Mouse (Mus musculus): ENCODE results near the gene Slc4a8. TPM values are rescaled to one million over a fixed set of nuclear protein-coding genes. Genes with fewer than 3 reads are reported as not detected.

Slc4a8 gene
- 8.6 and 18.6 TPM in 2 replicates for polyA plus RNA-seq (2012)

DNA sequence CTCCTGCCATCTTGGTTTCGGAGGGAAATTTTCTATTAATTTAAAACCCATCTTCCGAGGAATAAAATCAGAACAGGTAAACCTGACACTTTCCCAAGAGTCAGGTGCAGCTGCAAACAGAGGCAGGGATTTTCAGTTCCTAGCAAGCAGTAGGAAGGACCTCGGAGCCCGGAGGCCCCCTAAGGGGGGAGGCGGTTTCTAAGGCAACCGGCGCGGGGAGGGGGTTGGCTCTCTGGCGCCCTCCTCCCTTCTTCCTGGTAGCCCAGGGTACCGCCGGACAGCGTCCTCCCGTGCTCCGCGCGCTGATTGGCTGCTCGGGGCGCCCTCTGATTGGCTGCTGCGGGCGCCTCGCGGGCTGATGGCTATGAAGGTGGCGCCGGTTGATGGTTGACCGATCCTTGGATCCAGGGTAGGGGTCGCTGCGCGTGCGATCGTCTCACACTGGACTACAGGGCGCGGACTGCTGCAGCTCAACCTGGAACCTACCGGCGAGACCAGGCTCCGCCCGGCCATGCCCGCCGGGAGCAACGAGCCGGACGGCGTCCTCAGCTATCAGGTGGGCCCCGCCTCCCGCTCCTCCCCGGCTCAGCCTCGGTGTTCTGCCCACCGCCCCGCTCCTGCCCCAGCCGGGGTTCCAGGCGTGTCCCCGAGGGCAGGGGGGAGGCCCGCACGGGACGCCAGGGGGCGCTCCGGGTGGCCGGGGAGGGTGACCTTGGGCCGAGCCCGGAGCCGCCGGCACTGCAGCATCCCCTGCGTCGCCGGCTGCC lies at the start of gene Slc4a8:
TSS of gene Slc4a8 (plus strand) at position 329 of the 767 bp plus-strand sequence.

GRCm38 (mm10) chr15:100729281-100729985 lies 32.1 kb upstream of the Slc4a8 start, which contains the start of gene Galnt6:
Galnt6 (minus strand) TSS chr15:100729376.

DNA sequence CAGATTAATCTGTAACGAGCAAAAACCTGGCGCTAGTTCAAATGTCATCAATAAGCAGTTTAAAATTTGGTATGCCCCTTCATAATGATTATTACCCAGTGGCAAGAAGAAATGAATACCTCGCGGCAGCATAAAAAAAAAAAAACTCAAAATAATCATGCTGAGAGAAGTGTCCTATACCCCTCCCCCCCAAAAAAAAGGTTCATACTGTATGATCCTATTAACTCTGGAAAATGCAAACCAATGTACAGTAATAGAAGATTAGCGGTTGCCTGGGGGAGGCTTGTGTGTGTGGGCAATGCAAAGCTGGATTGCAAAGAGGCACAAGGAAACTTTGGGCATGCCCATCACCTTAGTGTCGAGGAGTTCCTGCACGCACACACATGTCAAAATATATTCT lies 108.0 kb downstream of the Slc4a8 start, which contains the start of gene Scn8a:
TSS of gene Scn8a (plus strand) at position 301 of the 400 bp plus-strand sequence.

Other genes with a start within 250 kb of the Slc4a8 start
- 2.9 and 5.3 TPM in 2 replicates for gene Tfcp2, start 209.7 kb upstream of the Slc4a8 start, polyA plus RNA-seq (2012)
- gene Pou6f1, start 161.8 kb upstream of the Slc4a8 start, polyA plus RNA-seq (2012), result 3.2 and 5.3 TPM in 2 replicates
- gene Dazap2, start 146.4 kb upstream of the Slc4a8 start, polyA plus RNA-seq (2012), result 82.8 and 92.2 TPM in 2 replicates
- gene Smagp, start 124.8 kb upstream of the Slc4a8 start, polyA plus RNA-seq (2012), result 7.6 and 9.8 TPM in 2 replicates
- 205 and 262 TPM in 2 replicates for gene Bin2, start 92.2 kb upstream of the Slc4a8 start, polyA plus RNA-seq (2012)
- gene Cela1, start 73.8 kb upstream of the Slc4a8 start, polyA plus RNA-seq (2012), result 3.0 and 5.5 TPM in 2 replicates
- 24.0 and 36.7 TPM in 2 replicates for gene Galnt6, start 32.4 kb upstream of the Slc4a8 start, polyA plus RNA-seq (2012)
- gene Scn8a, start 108.1 kb downstream of the Slc4a8 start, polyA plus RNA-seq (2012), result not detected in 2 replicates

All from megakaryocyte-erythroid progenitor cell, adult 5 weeks (primary cell).